Mouse (Mus musculus) midbrain, embryonic 10.5 days (tissue): ENCODE measurements around the gene Cdh22. TPM values are rescaled to one million over a fixed set of nuclear protein-coding genes. Genes with fewer than 3 reads are reported as not detected.
A peak's percentile ranks its signal among the peaks of the same experiment; 100 is the strongest.

Experiments
- DNase-seq: peaks from one replicate; pipeline ENCODE4 v3.0.0-alpha.2; 2017; ENCODE audit warnings: low spot score
- H3K27ac ChIP-seq: fragments of 300-500 bp; sonication (generic); replicated peaks from 2 replicates; pipeline ENCODE4 v1.5.1; 2016; ENCODE audit warnings: mild to moderate bottlenecking
- H3K27me3 ChIP-seq: fragments of 300-500 bp; sonication (generic); 2 replicates; pipeline ENCODE4 v1.6.1; 2016; ENCODE audit warnings: low read depth, mild to moderate bottlenecking; ENCODE audit not compliant: poor library complexity, severe bottlenecking
- H3K36me3 ChIP-seq: fragments of 300-500 bp; sonication (generic); 2 replicates; pipeline ENCODE4 v1.6.1; 2016; ENCODE audit warnings: mild to moderate bottlenecking, moderate library complexity
- H3K4me1 ChIP-seq: fragments of 300-500 bp; sonication (generic); 2 replicates; pipeline ENCODE4 v1.6.1; 2016
- H3K4me3 ChIP-seq: fragments of 300-500 bp; sonication (generic); 2 replicates; pipeline ENCODE4 v1.5.1; 2016; ENCODE audit warnings: mild to moderate bottlenecking, moderate library complexity
- H3K9me3 ChIP-seq: fragments of 300-500 bp; sonication (generic); replicated peaks from 2 replicates; pipeline ENCODE4 v1.6.1; 2016; ENCODE audit warnings: mild to moderate bottlenecking
- WGBS: fragments of 180-500 bp; shearing (Covaris S2); methylation state at CpG from one replicate; pipeline ENCODE4 v1.1.7; 2016; 5-methylcytosine and 5-hydroxymethylcytosine counted together
- polyA plus RNA-seq: library from polyadenylated mRNA; unstranded; fragments of >200 nt; fragmentation: Nextera tagmentation; extraction: Ambion mirVana; gene quantifications from 2 replicates; pipeline ENCODE4 v1.2.1, GENCODE M21; 2016

The Cdh22 gene
- polyA plus RNA-seq, 1 experiment from 2014 or later: 3.9 TPM

GRCm38 (mm10) chr2:165158317-165158716 lies 76.3 kb downstream of the Cdh22 start:
- no peaks in the 10 kb centered on the region for H3K9me3 ChIP-seq
- WGBS: 69% methylated on average over 4 of the region's 4 CpGs
- H3K27ac ChIP-seq: no peak overlapping the region
- H3K4me3 ChIP-seq: no peak overlapping the region
- peaks cover 55% of the 10 kb centered on the region for H3K27me3 ChIP-seq
- no peaks in the 10 kb centered on the region for H3K36me3 ChIP-seq
- peaks cover 46% of the 10 kb centered on the region for H3K4me1 ChIP-seq
- no peak for DNase-seq

- Histone ChIP-seq H3K27me3 (peaks cover 58% of the 10 kb centered on the region), H3K4me1 (peaks cover 43% of the 10 kb centered on the region), H3K27ac (no peak overlapping the region; the same call in 1 of the 2 replicates), H3K36me3 (no peaks in the 10 kb centered on the region), H3K4me3 (no peak overlapping the region), H3K9me3 (no peaks in the 10 kb centered on the region)
- 71% methylated on average over 11 of the region's 11 CpGs for WGBS
- DNase-seq: no peak
Measured at GRCm38 (mm10) chr2:165157900-165158299, 76.8 kb downstream of the Cdh22 start.

GRCm38 (mm10) chr2:165153006-165153405 lies 81.6 kb downstream of the Cdh22 start:
- H3K36me3 ChIP-seq: peaks cover 4% of the 10 kb centered on the region; the same call in 1 of the 2 replicates
- no peaks in the 10 kb centered on the region for H3K9me3 ChIP-seq
- no peak overlapping the region for H3K27ac ChIP-seq
- H3K27me3 ChIP-seq: peaks cover 32% of the 10 kb centered on the region
- H3K4me3 ChIP-seq: no peak overlapping the region
- peaks cover 31% of the 10 kb centered on the region for H3K4me1 ChIP-seq
- no peak for DNase-seq
- 54% methylated on average over 12 of the region's 12 CpGs for WGBS

- Histone ChIP-seq H3K4me3 (no peak overlapping the region), H3K27ac (0 out of 2 replicates have a peak overlapping the region, but pooled peaks have one; percentile 13), H3K36me3 (peaks cover 16% of the 10 kb centered on the region; the same call in 1 of the 2 replicates), H3K27me3 (peaks cover 30% of the 10 kb centered on the region), H3K4me1 (peaks cover 20% of the 10 kb centered on the region; the same call in 1 of the 2 replicates), H3K9me3 (no peaks in the 10 kb centered on the region)
- 83% methylated on average over 3 of the region's 3 CpGs for WGBS
- no peak for DNase-seq
Measured at GRCm38 (mm10) chr2:165149741-165150140, 84.9 kb downstream of the Cdh22 start.

GRCm38 (mm10) chr2:165145821-165146220 lies 88.8 kb downstream of the Cdh22 start:
- Histone ChIP-seq H3K4me1 (peaks cover 44% of the 10 kb centered on the region), H3K36me3 (peaks cover 11% of the 10 kb centered on the region; the same call in 1 of the 2 replicates), H3K9me3 (no peaks in the 10 kb centered on the region), H3K27ac (peak overlapping the region; percentile 23; the same call in 1 of the 2 replicates), H3K4me3 (no peak overlapping the region), H3K27me3 (peaks cover 53% of the 10 kb centered on the region)
- no peak for DNase-seq
- WGBS: 79% methylated on average over 13 of the region's 13 CpGs

GRCm38 (mm10) chr2:165143487-165143886 lies 91.2 kb downstream of the Cdh22 start:
- H3K27me3 ChIP-seq: peaks cover 72% of the 10 kb centered on the region
- DNase-seq: no peak
- WGBS: 77% methylated on average over 14 of the region's 14 CpGs
- H3K27ac ChIP-seq: no peak overlapping the region
- no peak overlapping the region for H3K4me3 ChIP-seq
- H3K4me1 ChIP-seq: peaks cover 54% of the 10 kb centered on the region
- H3K9me3 ChIP-seq: no peaks in the 10 kb centered on the region
- peaks cover 11% of the 10 kb centered on the region; the same call in 1 of the 2 replicates for H3K36me3 ChIP-seq

- 2% methylated on average over 16 of the region's 16 CpGs for WGBS
- Histone ChIP-seq H3K9me3 (no peaks in the 10 kb centered on the region), H3K27ac (peak overlapping the region; percentile 91), H3K4me1 (peaks cover 99% of the 10 kb centered on the region), H3K27me3 (peaks cover 71% of the 10 kb centered on the region), H3K4me3 (peak overlapping the region; percentile 29), H3K36me3 (no peaks in the 10 kb centered on the region)
- DNase-seq: peak; percentile 93
Measured at GRCm38 (mm10) chr2:165136049-165136448, 98.6 kb downstream of the Cdh22 start.

GRCm38 (mm10) chr2:165133566-165133965 lies 101.1 kb downstream of the Cdh22 start:
- Histone ChIP-seq H3K4me1 (peaks cover 97% of the 10 kb centered on the region), H3K27me3 (peaks cover 75% of the 10 kb centered on the region), H3K27ac (peak overlapping the region; percentile 91), H3K4me3 (peak overlapping the region; percentile 42), H3K36me3 (no peaks in the 10 kb centered on the region), H3K9me3 (no peaks in the 10 kb centered on the region)
- peak; percentile 88 for DNase-seq
- WGBS: 0% methylated on average over 15 of the region's 15 CpGs

GRCm38 (mm10) chr2:165131428-165131827 lies 103.2 kb downstream of the Cdh22 start:
- H3K4me1 ChIP-seq: peaks cover 95% of the 10 kb centered on the region

GRCm38 (mm10) chr2:165129189-165129588 lies 105.5 kb downstream of the Cdh22 start:
- DNase-seq: no peak
- peaks cover 89% of the 10 kb centered on the region for H3K27me3 ChIP-seq
- 72% methylated on average over 4 of the region's 4 CpGs for WGBS
- peak overlapping the region; percentile 78 for H3K27ac ChIP-seq
- no peak overlapping the region for H3K4me3 ChIP-seq
- H3K4me1 ChIP-seq: peaks cover 82% of the 10 kb centered on the region
- no peaks in the 10 kb centered on the region for H3K9me3 ChIP-seq
- H3K36me3 ChIP-seq: no peaks in the 10 kb centered on the region

More at GRCm38 (mm10) chr2:165131428-165131827, 103.2 kb downstream of the Cdh22 start:
- peak overlapping the region; percentile 2; the same call in 1 of the 2 replicates for H3K4me3 ChIP-seq
- no peaks in the 10 kb centered on the region for H3K9me3 ChIP-seq
- DNase-seq: peak; percentile 59
- H3K27ac ChIP-seq: peak overlapping the region; percentile 91
- H3K27me3 ChIP-seq: peaks cover 80% of the 10 kb centered on the region
- H3K36me3 ChIP-seq: no peaks in the 10 kb centered on the region
- WGBS: 20% methylated on average over 12 of the region's 12 CpGs

GRCm38 (mm10) chr2:165126896-165127562 lies 107.6 kb downstream of the Cdh22 start:
- Histone ChIP-seq H3K9me3 (no peaks in the 10 kb centered on the region), H3K27ac (peak overlapping the region; percentile 78), H3K36me3 (peaks cover 13% of the 10 kb centered on the region; the same call in 1 of the 2 replicates), H3K4me1 (peaks cover 66% of the 10 kb centered on the region), H3K27me3 (peaks cover 77% of the 10 kb centered on the region), H3K4me3 (no peak overlapping the region)
- WGBS: 27% methylated on average over 10 of the region's 10 CpGs
- DNase-seq: no peak

GRCm38 (mm10) chr2:165121206-165121840 lies 113.3 kb downstream of the Cdh22 start:
- H3K4me3 ChIP-seq: no peak overlapping the region
- H3K9me3 ChIP-seq: no peaks in the 10 kb centered on the region
- H3K4me1 ChIP-seq: peaks cover 56% of the 10 kb centered on the region
- peaks cover 72% of the 10 kb centered on the region for H3K27me3 ChIP-seq
- peaks cover 16% of the 10 kb centered on the region; the same call in 1 of the 2 replicates for H3K36me3 ChIP-seq
- WGBS: 38% methylated on average over 10 of the region's 10 CpGs
- 0 out of 2 replicates have a peak overlapping the region, but pooled peaks have one; percentile 24 for H3K27ac ChIP-seq
- DNase-seq: peak; percentile 35

- peaks cover 72% of the 10 kb centered on the region for H3K27me3 ChIP-seq
- H3K9me3 ChIP-seq: no peaks in the 10 kb centered on the region
- DNase-seq: no peak
- H3K4me3 ChIP-seq: no peak overlapping the region
- no peak overlapping the region; the same call in 1 of the 2 replicates for H3K27ac ChIP-seq
- 84% methylated on average over 9 of the region's 9 CpGs for WGBS
- peaks cover 53% of the 10 kb centered on the region for H3K4me1 ChIP-seq
- peaks cover 16% of the 10 kb centered on the region; the same call in 1 of the 2 replicates for H3K36me3 ChIP-seq
Measured at GRCm38 (mm10) chr2:165120765-165121164, 113.9 kb downstream of the Cdh22 start.
